Mouse (Mus musculus): ENCODE measurements around the gene Lipe.

The Lipe gene

DNA sequence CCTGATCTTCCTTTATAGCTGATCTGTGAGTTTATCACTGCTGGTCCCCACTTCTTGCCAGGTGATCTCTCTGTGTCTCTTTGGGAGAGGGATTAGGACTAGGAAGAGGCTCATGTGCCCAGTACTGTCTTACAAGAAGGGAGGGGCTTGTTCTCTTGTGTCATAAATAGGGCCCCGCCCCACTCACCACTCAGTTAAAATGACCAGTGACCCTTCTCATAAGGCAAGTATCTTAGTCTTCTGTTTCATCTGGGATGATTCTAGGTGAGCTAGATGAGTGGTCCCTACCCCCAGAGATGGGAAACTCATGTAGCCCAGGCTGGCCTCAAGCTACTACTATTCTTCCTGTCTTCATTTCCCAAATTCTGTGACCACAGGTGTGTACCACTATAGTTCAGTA, at the start of gene Lipe:
Gene Lipe (minus strand): TSS at position 101 of the 400 bp plus-strand sequence.
- in situ Hi-C loops (cut with MboI; ENCODE audit: low sequenced_read_pairs): no loop called here

DNA sequence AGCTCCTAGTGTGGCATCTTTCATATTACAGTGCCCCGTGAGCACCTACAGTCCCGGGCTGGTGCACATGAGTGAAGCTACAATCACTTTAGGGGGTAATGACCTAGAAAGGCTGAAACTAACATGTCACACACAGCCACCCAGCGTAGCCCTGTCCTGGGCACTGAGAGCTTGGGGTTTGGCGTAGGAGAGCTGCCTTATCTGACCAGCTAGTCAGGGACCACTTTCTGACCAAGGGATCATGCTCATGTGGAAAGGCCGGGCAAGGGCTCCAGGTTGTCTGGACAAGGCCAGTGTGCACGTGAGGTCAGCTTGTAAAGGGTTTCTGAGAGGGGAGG, 42.3 kb upstream of the Lipe start:
- in situ Hi-C loops (cut with MboI; ENCODE audit: low sequenced_read_pairs): no loop called here

DNA sequence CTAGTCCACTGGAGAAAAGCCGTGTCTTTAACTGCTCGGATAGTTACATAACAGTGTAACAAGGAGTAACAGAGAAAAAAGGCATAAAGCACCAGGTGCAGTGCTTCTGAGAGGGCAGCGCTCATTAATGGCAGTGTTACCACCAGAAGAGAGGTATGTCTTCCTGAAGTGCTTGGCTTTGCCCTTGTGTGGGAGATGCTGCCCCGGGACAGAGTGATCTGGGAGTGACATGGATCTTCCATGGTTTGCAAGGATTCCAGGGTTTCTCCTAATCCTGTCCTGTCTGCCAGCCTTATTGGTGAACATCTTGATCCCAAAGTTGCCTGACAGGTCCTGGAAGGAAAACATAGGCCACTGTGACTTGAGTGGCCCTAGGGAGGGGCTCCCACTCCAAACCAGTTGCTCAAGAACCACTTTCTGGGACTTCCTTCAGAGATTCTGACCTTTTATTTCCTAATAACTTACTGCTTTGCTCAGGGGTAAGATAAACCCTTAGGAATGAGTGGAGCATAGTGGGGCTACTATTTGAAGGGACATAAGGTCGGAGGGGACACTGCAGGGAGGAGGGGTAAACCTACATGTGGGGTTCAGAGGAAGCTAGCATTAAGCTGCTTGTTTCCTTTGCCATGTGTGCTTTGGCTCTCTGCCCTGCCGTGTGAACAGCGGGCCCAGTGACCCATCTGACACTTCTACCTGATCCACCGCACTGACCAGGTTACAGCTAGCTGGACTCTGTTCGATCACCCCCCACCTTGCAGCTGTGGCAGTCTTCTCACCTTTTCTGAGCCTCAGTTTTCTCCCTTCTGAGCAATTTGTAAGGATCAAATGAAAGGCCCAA, 41.7 kb upstream of the Lipe start:
- in situ Hi-C loops (cut with MboI; ENCODE audit: low sequenced_read_pairs): no loop called here

DNA sequence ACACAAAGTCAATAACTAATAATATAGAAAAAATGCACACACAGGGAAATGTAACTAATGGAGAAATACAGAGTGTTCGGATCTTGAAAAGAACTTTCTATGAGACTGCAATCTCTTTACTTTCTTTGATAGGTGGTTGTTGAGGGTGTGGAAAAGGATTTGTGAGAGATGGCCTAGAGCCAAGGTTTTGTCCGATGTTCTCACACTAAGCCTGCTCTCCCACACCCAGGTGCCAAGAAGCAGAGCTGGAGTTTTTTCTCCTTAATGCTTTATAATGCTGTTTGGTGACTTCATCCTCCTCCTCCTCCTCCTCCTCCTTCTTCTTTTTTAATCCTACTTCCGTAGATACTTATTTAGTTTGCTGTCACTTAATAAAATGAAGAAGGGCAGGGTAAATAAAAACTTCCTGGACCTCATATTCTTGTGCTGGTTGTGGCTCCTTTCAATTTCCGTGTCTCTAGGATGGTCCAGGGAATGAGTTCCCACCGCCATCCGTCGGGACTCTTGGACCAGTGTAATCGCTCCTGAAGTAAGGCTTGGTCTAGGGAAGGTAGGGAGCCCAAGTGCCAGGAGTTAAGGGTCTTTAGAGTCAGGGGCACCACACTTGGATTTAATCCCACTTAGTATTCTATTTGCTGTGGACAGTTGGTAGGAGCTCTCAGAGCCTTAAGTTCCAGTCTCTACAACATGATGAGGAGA, 40.8 kb upstream of the Lipe start:
- in situ Hi-C loops (cut with MboI; ENCODE audit: low sequenced_read_pairs): no loop called here

DNA sequence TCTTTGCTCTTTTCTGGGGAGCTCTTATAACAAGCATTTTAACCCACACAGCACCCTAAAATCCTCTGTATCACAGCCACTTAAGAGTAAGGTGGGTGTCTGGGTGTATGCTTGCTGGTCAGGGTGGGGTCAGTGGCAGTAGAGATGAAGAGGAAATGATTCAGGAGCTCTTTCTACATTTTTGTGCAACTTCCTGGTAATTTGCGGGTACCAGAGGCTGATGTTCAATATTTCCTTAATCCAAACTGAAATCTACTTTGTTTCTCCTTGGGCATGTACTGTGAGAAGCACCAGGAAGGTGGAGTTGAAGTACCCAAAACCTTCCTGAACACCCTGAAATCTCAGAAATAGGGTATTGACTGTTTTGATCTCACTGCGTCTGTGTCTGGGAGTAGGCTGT, 38.2 kb upstream of the Lipe start:
- in situ Hi-C loops (cut with MboI; ENCODE audit: low sequenced_read_pairs): no loop called here

DNA sequence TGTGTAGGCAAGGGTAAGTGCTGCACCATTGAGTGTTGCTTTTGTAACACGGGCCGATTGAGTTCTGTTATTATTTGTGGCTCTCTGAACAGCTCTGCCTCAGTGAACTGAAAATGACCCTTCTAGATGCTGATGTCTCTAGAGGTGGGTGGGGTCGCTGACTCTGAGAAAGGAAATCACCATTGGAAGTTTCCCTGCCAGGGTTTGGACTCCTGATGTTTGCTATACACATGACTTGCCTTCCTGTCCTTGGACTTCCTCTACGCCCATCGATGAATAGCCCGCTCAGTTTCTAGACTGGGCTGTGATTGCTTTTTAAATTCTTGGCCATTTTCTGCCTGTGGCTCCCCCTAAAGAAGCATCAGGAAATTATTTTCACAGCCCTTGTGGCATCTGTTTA, 37.7 kb upstream of the Lipe start:
- in situ Hi-C loops (cut with MboI; ENCODE audit: low sequenced_read_pairs): no loop called here

DNA sequence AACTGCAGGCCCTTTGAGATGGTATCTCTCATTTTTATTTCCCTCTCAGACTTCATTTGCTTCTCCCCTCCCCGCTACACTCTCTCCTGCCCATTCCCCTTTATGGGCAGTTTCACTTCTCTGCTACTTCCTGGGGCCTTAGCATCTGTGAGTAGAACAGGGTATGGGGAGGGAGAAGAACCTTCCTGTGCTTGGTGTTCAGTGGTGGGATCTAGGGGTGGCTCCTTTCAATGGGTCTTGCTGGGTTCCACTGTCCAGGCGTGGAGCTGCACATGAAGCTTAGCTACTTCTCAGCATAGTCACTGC, 37.0 kb upstream of the Lipe start:
- in situ Hi-C loops (cut with MboI; ENCODE audit: low sequenced_read_pairs): no loop called here

DNA sequence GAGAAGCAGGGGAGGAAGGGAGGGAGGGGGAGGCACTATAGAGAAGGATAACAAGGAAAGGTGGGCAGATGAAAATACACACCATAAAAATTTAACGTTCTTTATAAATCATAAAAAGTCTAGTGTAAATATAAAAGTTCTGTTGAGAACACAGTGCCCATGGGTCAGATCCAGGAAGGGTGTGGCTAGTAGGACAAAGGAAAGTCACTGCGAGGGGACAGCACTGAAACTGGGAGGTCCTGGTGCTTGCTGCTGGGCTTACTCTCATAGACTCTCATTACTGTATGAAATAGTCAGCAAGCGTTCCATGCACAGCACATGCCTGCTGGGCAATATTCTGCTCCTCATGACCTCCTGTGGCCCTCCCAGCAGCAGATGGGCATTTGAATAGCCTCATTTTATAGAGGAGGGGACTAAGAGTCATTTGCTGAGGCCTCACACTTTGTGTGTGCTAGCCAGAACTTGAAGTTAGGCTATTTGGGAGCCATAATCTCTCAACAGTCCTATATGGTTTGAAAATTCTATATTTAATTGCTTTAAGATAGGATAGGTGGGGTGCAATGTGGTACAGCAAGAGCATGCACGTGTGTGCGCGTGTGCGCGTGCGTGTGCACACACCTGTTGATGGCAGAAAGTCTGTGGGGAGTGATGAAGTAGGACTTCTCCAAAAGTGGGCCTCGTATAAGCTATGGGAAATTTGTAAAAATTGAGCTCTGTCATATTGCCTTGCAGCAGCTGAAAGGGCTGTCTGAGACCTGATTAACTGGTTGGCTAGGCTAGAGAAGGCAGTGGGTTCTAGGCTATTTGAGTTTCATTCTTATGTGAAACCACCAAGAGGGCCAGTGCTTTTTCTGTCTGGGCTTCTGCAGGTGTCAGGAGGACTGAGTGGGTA, 36.4 kb upstream of the Lipe start:
- in situ Hi-C loops (cut with MboI; ENCODE audit: low sequenced_read_pairs): no loop called here

DNA sequence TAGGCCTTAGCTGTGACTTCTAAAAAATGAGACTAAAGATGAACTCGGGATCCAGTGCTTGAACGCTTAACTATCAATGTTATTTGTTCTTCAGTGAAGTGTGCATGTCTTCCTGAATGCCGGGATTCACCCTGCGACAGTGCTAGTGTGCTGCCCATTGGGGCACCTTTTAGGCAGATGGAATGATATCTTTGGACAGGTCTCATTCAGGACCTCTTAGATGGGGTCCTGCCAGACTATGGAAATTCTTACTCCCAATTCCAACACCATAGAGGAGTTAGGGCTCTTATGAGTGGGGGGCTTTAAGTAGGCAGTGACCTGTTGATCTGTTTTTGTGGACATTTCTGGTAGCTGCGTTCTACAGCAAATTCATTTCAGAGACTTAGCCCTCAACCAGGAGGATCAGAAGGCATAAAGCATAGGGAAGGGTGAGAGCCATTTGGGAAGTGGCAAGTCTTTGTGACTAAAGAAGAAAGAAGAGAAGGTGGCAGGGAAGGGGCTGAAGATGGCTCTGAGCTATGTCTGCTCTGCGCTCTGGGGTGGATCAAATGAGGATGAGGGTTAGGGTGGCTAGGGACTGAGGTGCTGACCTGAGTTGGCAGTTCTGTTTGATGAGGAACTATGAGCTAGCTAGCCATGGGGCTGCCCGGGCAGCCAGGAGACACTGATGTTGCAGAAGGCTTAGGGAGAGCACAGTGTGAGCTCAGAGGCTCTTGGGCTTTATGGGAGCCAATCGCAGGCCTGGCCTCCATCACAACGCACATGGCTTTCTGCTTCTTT, 35.5 kb upstream of the Lipe start:
- in situ Hi-C loops (cut with MboI; ENCODE audit: low sequenced_read_pairs): no loop called here

DNA sequence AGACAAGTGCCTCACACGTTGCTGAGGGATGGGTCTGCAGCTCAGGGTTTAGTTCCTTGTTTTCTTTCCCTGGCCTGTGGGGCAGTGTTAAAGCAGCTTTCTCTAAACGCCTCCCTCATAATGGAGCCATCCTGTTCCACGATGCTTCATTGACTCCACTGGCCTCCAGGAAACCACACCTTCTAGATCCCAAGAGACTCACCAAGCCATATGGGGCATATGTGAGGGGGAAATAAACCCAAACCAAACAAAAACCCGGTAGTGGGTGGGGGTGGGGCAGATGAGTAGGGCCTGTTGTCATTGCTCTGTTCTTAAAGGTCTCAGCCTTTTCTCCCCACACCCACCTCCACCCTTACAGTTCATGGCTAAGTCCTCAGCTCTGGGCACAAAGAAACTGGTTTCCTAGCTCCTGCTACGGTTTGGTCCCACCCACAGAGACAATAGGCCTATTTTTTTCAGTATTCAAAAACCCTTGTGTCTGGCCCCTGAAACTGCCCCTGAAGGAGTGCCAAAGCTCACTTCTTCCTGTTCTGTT, 34.6 kb upstream of the Lipe start:
- in situ Hi-C loops (cut with MboI; ENCODE audit: low sequenced_read_pairs): no loop called here

DNA sequence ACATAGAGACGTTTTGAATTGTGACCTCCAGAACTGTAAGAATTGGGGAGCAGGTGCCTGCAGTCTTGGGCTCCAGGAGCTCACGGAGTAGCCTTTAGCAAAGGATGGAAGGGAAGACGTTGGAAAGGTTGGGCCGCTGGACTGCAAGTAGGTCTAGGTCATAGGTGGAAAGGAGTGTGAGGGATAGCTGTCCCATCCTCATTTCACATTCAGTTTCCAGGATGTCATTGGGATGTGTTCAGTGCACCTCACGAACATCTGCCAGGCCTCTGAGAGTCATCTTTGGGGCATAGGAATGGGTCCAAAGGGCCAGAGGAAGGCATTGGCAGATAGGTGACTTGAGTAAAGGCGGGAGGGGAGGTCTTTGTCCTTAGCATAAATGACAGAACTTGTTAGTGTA, 33.9 kb upstream of the Lipe start:
- in situ Hi-C loops (cut with MboI; ENCODE audit: low sequenced_read_pairs): no loop called here

DNA sequence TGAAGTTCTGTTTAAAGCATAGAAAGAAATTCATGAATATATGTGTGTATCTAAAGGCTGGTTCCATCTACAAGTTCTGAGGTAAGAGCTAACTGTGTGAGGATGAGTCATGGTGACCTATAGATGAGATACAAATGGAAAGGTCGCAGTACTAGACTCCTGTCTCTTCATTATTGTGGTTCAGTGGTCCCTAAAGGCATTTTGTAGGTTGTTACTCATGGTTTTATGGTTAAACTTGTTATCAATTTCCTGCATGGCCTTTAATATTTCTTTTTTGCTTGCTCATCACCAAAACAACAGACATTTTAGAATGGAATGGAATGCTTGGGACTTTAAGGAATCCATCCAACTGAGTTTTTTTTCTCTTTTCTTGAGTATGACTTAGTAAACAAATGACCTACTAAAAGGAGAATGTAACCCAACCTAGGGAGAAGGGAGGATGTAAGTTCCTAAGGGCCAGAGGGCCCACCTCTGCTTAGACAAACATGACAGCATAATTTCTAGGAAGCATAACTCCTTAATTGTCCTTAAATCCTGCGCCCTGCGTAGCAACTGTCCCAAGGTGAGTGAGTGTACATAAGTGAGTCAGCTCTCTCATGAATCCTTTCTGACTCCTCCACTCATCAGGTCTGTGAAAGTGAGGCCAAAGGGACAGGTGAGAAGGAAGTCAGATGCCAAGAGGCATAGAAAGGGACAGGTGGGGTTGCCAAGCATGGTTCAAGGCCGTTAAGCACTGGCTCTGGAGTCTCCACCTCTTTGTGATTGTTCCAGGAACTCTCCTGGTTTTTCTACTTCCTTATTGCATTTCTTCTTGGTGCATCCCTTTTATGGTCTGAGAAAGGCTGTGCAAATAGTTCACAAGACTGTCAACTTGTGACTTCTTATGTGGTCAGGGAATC, 31.6 kb upstream of the Lipe start:
- in situ Hi-C loops (cut with MboI; ENCODE audit: low sequenced_read_pairs): loop anchor here (5.0 to 10.0 kb wide), 2 partner anchors 47 to 175 kb away; partner anchors contain the start of gene Ceacam1

DNA sequence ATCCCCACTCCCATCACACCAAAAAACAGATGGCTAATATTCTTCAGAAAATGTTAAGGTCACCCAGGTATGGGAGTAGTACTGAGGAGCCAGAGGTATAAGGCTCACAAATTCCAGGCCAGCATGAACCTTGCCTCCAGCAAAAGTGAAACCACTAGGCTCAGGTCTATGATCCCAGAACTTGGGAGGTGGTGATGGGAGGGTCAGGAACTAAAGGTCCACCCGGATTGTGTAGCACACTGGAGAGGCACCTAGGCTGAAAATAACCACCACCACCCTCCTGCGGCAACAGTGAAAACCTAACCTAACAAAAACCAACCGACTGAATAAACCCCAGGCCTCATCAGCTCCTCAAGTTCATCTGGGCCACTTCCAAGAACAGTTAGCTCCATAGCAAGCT, 29.8 kb upstream of the Lipe start:
- in situ Hi-C loops (cut with MboI; ENCODE audit: low sequenced_read_pairs): loop anchor here (5.0 to 10.0 kb wide), 2 partner anchors 49 to 176 kb away; partner anchors contain the start of gene Ceacam1

DNA sequence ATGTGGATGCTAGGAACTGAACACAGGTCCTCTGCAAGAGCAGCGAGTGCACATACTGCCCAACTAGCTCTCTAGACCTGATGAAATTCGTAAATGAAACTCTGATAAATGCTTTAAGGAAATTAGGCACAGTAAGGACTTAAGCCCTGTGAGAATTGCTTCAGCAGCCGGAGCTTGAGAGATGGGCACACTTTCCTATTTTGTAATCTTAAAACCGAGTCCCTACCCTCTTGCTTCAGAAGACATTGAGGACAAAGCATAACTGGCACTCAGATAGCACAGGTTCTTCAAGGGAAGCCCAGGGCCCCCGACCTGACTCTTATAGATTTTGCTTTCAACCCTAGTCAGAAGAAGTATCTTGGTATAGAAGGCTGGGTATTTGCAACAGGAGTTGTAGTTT, 28.6 kb upstream of the Lipe start:
- in situ Hi-C loops (cut with MboI; ENCODE audit: low sequenced_read_pairs): loop anchor here (5.0 to 10.0 kb wide), 2 partner anchors 50 to 178 kb away; partner anchors contain the start of gene Ceacam1

DNA sequence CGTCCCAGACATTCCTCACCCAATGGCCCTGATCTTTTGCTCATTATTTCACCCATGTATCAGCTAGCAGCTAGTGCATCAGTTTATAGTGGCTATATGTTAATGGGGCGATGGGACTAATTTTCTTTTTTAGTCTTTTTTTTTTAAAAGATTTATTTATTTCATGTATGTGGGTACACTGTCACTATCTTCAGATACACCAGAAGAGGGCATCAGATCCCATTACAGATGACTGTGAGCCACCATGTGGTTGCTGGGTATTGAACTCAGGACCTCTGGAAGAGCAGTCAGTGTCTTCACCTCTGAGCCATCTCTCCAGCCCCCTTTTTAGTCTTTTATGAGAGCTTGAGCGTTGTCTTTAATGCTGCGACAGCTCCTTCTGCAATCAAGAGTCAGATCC, 27.9 kb upstream of the Lipe start:
- in situ Hi-C loops (cut with MboI; ENCODE audit: low sequenced_read_pairs): loop anchor here (5.0 to 10.0 kb wide), 2 partner anchors 51 to 178 kb away; partner anchors contain the start of gene Ceacam1

DNA sequence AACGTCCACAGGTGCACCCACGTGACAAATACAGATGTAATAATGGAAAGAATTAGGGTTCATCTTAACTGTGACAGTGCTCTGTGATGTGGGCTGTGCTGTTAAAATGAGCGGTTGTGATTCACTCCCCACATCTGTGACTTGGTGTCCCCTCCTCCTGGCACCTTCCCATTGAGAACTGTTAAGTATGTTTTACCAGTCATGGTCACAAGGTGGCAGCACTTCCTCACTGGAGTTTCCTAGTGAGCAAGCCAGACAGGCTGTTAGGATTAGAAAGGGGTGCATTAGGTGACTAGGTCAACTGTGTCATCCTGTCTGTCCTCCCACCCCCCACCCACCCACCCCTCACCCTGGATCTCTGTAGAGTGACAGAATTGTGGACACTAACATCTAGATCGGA, 25.9 kb upstream of the Lipe start:
- in situ Hi-C loops (cut with MboI; ENCODE audit: low sequenced_read_pairs): loop anchor here (10.0 kb wide), 1 partner anchor 180 kb away; no protein-coding TSS in a partner anchor

DNA sequence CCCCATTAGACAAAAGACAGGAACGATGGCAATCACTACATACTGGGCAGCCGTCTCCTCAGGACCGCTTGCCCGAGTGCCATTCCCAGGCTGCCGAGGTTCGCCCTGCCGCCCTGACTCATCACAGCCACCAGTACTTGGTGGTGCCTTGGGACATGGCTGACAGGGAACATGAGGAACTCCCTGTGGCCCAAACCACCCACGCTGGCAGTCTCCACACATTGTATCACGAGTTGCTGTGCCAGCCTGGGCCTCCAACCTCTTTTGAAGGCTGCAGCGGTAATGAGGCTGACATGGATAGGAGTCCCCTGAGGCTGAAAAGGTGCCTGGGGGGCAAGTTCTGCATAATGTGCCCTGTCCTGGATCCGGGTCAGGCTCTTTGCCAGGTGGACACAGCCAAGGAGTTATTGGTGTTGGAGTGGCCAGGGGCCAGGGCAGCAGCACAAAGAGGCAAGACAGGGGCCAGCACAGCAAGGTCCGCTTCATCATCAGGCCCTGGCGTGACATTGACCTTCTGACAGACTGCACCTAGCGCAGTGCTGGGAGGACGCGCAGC, 23.9 kb upstream of the Lipe start:
- in situ Hi-C loops (cut with MboI; ENCODE audit: low sequenced_read_pairs): loop anchor here (10.0 kb wide), 1 partner anchor 182 kb away; no protein-coding TSS in a partner anchor

DNA sequence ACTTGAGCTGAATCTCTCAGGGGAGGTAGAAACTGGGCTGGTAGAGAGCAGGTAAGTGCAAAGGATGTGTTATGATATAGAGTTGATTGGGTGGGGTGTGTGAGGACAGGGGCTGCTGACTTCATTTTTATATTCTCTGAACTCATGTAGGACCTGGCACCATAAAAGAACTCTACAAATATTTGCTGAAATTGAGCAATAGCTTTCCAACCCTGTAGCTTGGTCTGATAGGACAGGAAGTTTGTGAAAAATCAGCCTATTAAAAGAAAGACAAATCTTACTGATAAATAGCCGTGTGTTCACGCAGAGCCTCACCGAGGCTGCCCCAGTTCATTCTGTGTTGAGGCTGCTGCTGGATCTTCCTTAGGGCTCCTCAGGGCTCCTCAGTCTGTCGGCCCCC, 21.4 kb upstream of the Lipe start:
- in situ Hi-C loops (cut with MboI; ENCODE audit: low sequenced_read_pairs): loop anchor here (10.0 kb wide), 1 partner anchor 185 kb away; no protein-coding TSS in a partner anchor

DNA sequence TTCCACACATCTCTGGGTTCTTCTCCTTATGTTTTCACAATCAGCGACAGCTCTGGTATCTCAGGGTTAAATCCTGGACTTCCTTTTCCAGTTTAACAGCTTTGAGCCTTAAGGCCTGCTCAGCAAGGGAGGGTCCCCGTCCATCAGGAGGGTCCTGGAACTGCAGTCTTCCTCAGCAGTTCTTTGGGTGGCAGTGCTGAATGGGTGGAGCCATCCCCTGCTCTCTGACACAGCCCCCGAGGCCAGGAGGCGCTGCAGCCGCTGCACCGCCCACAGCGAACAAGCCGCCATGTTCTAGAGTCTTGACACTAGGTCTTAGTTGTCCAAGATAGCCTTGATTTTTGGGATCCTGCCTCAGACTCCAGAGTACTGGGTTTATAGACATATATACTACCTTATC, 21.0 kb upstream of the Lipe start:
- in situ Hi-C loops (cut with MboI; ENCODE audit: low sequenced_read_pairs): no loop called here

Measured in CH12F3 (cell line).